Mouse (Mus musculus) testis, adult 2 months (tissue): ENCODE results near the gene Wdfy2.

Experiments
- CTCF ChIP-seq: fragments of 200-500 bp; IDR thresholded peaks from 2 replicates; pipeline ENCODE4 v1.5.1; 2012; ENCODE audit warnings: low read depth, mild to moderate bottlenecking, inconsistent platforms, low read length, moderate library complexity; ENCODE audit not compliant: control insufficient read depth, insufficient read depth, insufficient replicate concordance
- POLR2A ChIP-seq: fragments of 200-500 bp; IDR thresholded peaks from 2 replicates; pipeline ENCODE4 v1.6.1; 2012; ENCODE audit warnings: low read depth, mild to moderate bottlenecking, inconsistent platforms, low read length, moderate library complexity; ENCODE audit not compliant: control insufficient read depth

GRCm38 (mm10) chr14:62842495-62842894, 5.0 kb downstream of the Wdfy2 start:
- TF ChIP-seq POLR2A: no peak
- TF ChIP-seq CTCF: no peak
